Mouse (Mus musculus): ENCODE data around the gene Eomes. TPM values are rescaled to one million over a fixed set of nuclear protein-coding genes. Genes with fewer than 3 reads are reported as not detected.

Gene Eomes
- polyA plus RNA-seq, 1 experiment from 2014 or later, result not detected

- no peak overlapping the region for H3K4me3 ChIP-seq (ENCODE audit: inconsistent target)
- H3K36me3 ChIP-seq (ENCODE audit: inconsistent target), result peaks cover 9% of the 10 kb centered on the region; the same call in 1 of the 2 replicates
- peaks cover 68% of the 10 kb centered on the region for H3K79me2 ChIP-seq (ENCODE audit: inconsistent target)
- no peak overlapping the region for H3K27ac ChIP-seq
- 84% methylated on average over 7 of the region's 8 CpGs for WGBS (ENCODE audit: missing documents)
These were observed 42.0 kb downstream of the Eomes start for GRCm38 (mm10) chr9:118520011-118520410.

GRCm38 (mm10) chr9:118520858-118521257, 42.8 kb downstream of the Eomes start:
- no peak overlapping the region for H3K27ac ChIP-seq
- 85% methylated on average over 3 of the region's 3 CpGs for whole genome bisulfite sequencing (ENCODE audit: missing documents)
- H3K36me3 ChIP-seq (ENCODE audit: inconsistent target), result peaks cover 12% of the 10 kb centered on the region
- H3K79me2 ChIP-seq (ENCODE audit: inconsistent target), result peaks cover 59% of the 10 kb centered on the region
- H3K4me3 ChIP-seq (ENCODE audit: inconsistent target), result no peak overlapping the region

GRCm38 (mm10) chr9:118521659-118522058, 43.6 kb downstream of the Eomes start:
- H3K27ac ChIP-seq, result no peak overlapping the region
- no peak overlapping the region for H3K4me3 ChIP-seq (ENCODE audit: inconsistent target)
- WGBS (ENCODE audit: missing documents), result 95% methylated on average over 8 of the region's 8 CpGs
- peaks cover 51% of the 10 kb centered on the region for H3K79me2 ChIP-seq (ENCODE audit: inconsistent target)
- H3K36me3 ChIP-seq (ENCODE audit: inconsistent target), result peaks cover 20% of the 10 kb centered on the region

GRCm38 (mm10) chr9:118523738-118524137, 45.7 kb downstream of the Eomes start:
- WGBS (ENCODE audit: missing documents), result 94% methylated on average over 11 of the region's 11 CpGs
- no peak overlapping the region for H3K27ac ChIP-seq
- peaks cover 39% of the 10 kb centered on the region for H3K36me3 ChIP-seq (ENCODE audit: inconsistent target)
- no peak overlapping the region for H3K4me3 ChIP-seq (ENCODE audit: inconsistent target)
- H3K79me2 ChIP-seq (ENCODE audit: inconsistent target), result peaks cover 31% of the 10 kb centered on the region

GRCm38 (mm10) chr9:118527056-118527455, 49.0 kb downstream of the Eomes start:
- H3K79me2 ChIP-seq (ENCODE audit: inconsistent target), result no peaks in the 10 kb centered on the region
- peaks cover 68% of the 10 kb centered on the region for H3K36me3 ChIP-seq (ENCODE audit: inconsistent target)
- WGBS (ENCODE audit: missing documents), result 96% methylated on average over 18 of the region's 18 CpGs
- H3K27ac ChIP-seq, result no peak overlapping the region
- H3K4me3 ChIP-seq (ENCODE audit: inconsistent target), result no peak overlapping the region

- Histone ChIP-seq H3K4me3 (ENCODE audit: inconsistent target) (no peak overlapping the region), H3K27ac (no peak overlapping the region), H3K79me2 (ENCODE audit: inconsistent target) (no peaks in the 10 kb centered on the region), H3K36me3 (ENCODE audit: inconsistent target) (peaks cover 85% of the 10 kb centered on the region)
- WGBS (ENCODE audit: missing documents), result 98% methylated on average over 3 of the region's 3 CpGs
These were observed 51.8 kb downstream of the Eomes start for GRCm38 (mm10) chr9:118529783-118530182.

- no peak overlapping the region for H3K4me3 ChIP-seq (ENCODE audit: inconsistent target)
- no peak overlapping the region for H3K27ac ChIP-seq
- no peaks in the 10 kb centered on the region for H3K79me2 ChIP-seq (ENCODE audit: inconsistent target)
- peaks cover 85% of the 10 kb centered on the region for H3K36me3 ChIP-seq (ENCODE audit: inconsistent target)
- WGBS (ENCODE audit: missing documents), result 86% methylated on average over 5 of the region's 6 CpGs
These were observed 52.7 kb downstream of the Eomes start for GRCm38 (mm10) chr9:118530679-118531078.

- H3K4me3 ChIP-seq (ENCODE audit: inconsistent target), result no peak overlapping the region
- H3K79me2 ChIP-seq (ENCODE audit: inconsistent target), result no peaks in the 10 kb centered on the region
- no peak overlapping the region for H3K27ac ChIP-seq
- 88% methylated on average over 7 of the region's 7 CpGs for WGBS (ENCODE audit: missing documents)
- H3K36me3 ChIP-seq (ENCODE audit: inconsistent target), result peaks cover 85% of the 10 kb centered on the region
These were observed 54.6 kb downstream of the Eomes start for GRCm38 (mm10) chr9:118532516-118533205.

Other genes with a start within 250 kb of the Eomes start
- 47.5 to 67.5 TPM (median 47.8 TPM) in 3 replicates for gene Golga4, start 28.1 kb downstream of the Eomes start, polyA plus RNA-seq (2018)
- 3.7 to 12.3 TPM (median 8.4 TPM) in 3 replicates for gene Itga9, start 128.5 kb downstream of the Eomes start, polyA plus RNA-seq (2018)